Mouse (Mus musculus) midbrain, embryonic 15.5 days (tissue): Measurements from ENCODE around the gene Podn. TPM values are rescaled to one million over a fixed set of nuclear protein-coding genes. Genes with fewer than 3 reads are reported as not detected.
A peak's percentile ranks its signal among the peaks of the same experiment; 100 is the strongest.
"Not testable (repeated sequence)": the region's sequence is repeated elsewhere in the genome, so short reads cannot be mapped to it uniquely, and the experiment has no call there.

Source experiments
- ATAC-seq: fragments of 200-750 bp; cut with Nextera tagmentation; replicated peaks from 2 replicates; pipeline ENCODE4 v1.8.0; 2017; ENCODE audit warnings: moderate TSS enrichment
- H3K27ac ChIP-seq: fragments of 300-500 bp; sonication (generic); 2 replicates; pipeline ENCODE4 v1.5.1; 2015; ENCODE audit warnings: mild to moderate bottlenecking, inconsistent platforms
- H3K27me3 ChIP-seq: fragments of 300-500 bp; sonication (generic); replicated peaks from 2 replicates; pipeline ENCODE4 v1.6.1; 2015; ENCODE audit warnings: inconsistent platforms
- H3K36me3 ChIP-seq: fragments of 300-500 bp; sonication (generic); replicated peaks from 2 replicates; pipeline ENCODE4 v1.6.1; 2015; ENCODE audit warnings: inconsistent platforms
- H3K4me1 ChIP-seq: fragments of 300-500 bp; sonication (generic); 2 replicates; pipeline ENCODE4 v1.6.1; 2015; ENCODE audit warnings: inconsistent platforms
- H3K4me2 ChIP-seq: fragments of 300-500 bp; sonication (generic); 2 replicates; pipeline ENCODE4 v1.6.1; 2015; ENCODE audit warnings: inconsistent platforms, mild to moderate bottlenecking, moderate library complexity
- H3K4me3 ChIP-seq: fragments of 300-500 bp; sonication (generic); 2 replicates; pipeline ENCODE4 v1.5.1; 2015; ENCODE audit warnings: mild to moderate bottlenecking, inconsistent platforms
- H3K9ac ChIP-seq: fragments of 300-500 bp; sonication (generic); 2 replicates; pipeline ENCODE4 v1.6.1; 2015; ENCODE audit warnings: mild to moderate bottlenecking, inconsistent platforms
- H3K9me3 ChIP-seq: fragments of 300-500 bp; sonication (generic); 2 replicates; pipeline ENCODE4 v1.6.1; 2016; ENCODE audit warnings: inconsistent platforms
- WGBS: fragments of 180-500 bp; shearing (Covaris S2); methylation state at CpG from one replicate; pipeline ENCODE4 v1.1.7; 2015; ENCODE audit warnings: mixed read lengths; 5-methylcytosine and 5-hydroxymethylcytosine counted together
- polyA plus RNA-seq: library from polyadenylated mRNA; unstranded; fragments of >200 nt; fragmentation: Nextera tagmentation; extraction: Ambion mirVana; gene quantifications from 2 replicates; pipeline ENCODE4 v1.2.1, GENCODE M21; 2015

Gene Podn
- polyA plus RNA-seq: 0.23 and 0.42 TPM in 2 replicates

GRCm38 (mm10) chr4:108096345-108096744, at the start of gene Podn:
Gene Podn, minus strand, starts transcription at chr4:108096445.
- Histone ChIP-seq H3K27me3 (no peaks in the 10 kb centered on the region), H3K9ac (no peak within 1 kb of the TSS), H3K4me1 (no peaks in the 10 kb centered on the region), H3K4me2 (no peak within 1 kb of the TSS), H3K27ac (no peak within 1 kb of the TSS), H3K4me3 (no peak within 1 kb of the TSS), H3K36me3 (0 out of 2 replicates have a peak, but pooled peaks cover 3% of the 10 kb centered on the region), H3K9me3 (no peaks in the 10 kb centered on the region)
- ATAC-seq: no peak
- 86% methylated on average over 4 of the region's 4 CpGs for WGBS

- not testable (repeated sequence) for H3K4me2 ChIP-seq, ATAC-seq, H3K27me3 ChIP-seq, H3K4me1 ChIP-seq, H3K27ac ChIP-seq, H3K4me3 ChIP-seq, H3K9ac ChIP-seq, H3K36me3 ChIP-seq, H3K9me3 ChIP-seq
- 23% methylated on average over 3 of the region's 3 CpGs for WGBS
These were observed 49.3 kb upstream of the Podn start for GRCm38 (mm10) chr4:108145554-108145953.

- no peaks in the 10 kb centered on the region for H3K4me1 ChIP-seq
- H3K27ac ChIP-seq: no peak within 1 kb of the TSS
- no peak within 1 kb of the TSS for H3K4me2 ChIP-seq
- no peaks in the 10 kb centered on the region for H3K9me3 ChIP-seq
- WGBS: 95% methylated on average over 1 of the region's 1 CpGs
- H3K27me3 ChIP-seq: no peaks in the 10 kb centered on the region
- no peak within 1 kb of the TSS for H3K4me3 ChIP-seq
- no peak within 1 kb of the TSS for H3K9ac ChIP-seq
- H3K36me3 ChIP-seq: no peaks in the 10 kb centered on the region
- no peak for ATAC-seq
These were observed 48.6 kb upstream of the Podn start, which contains the start of gene Scp2 for GRCm38 (mm10) chr4:108144880-108145279. Gene Scp2, minus strand, starts transcription at chr4:108144998.

- Histone ChIP-seq H3K27me3 (no peaks in the 10 kb centered on the region), H3K9me3 (no peaks in the 10 kb centered on the region), H3K4me2 (no peak overlapping the region), H3K4me3 (no peak overlapping the region), H3K36me3 (no peaks in the 10 kb centered on the region), H3K27ac (no peak overlapping the region), H3K4me1 (no peaks in the 10 kb centered on the region), H3K9ac (no peak overlapping the region)
- no peak for ATAC-seq
These were observed 47.5 kb upstream of the Podn start for GRCm38 (mm10) chr4:108143778-108144177.

DNA sequence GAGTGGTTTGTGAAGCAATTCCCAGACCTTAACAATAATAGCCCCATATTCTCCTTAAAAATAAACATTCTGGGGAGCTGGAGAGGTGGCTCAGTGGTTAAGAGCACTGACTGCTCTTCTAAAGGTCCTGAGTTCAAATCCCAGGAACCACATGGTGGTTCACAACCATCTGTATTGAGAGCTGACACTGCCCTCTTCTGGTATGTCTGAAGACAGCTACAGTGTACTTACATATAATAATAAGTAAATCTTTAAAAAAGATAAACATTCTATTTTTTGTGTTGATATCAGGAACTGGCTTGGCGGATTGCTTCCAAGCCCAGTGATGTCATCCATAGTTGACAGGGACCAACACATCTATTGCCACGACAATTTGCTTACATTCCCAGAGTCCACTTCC, 46.9 kb upstream of the Podn start:
- not testable (repeated sequence) for H3K9ac ChIP-seq, ATAC-seq, H3K36me3 ChIP-seq, H3K9me3 ChIP-seq, H3K27me3 ChIP-seq, H3K27ac ChIP-seq, H3K4me1 ChIP-seq, H3K4me2 ChIP-seq, H3K4me3 ChIP-seq
- WGBS: 90% methylated on average over 2 of the region's 2 CpGs

GRCm38 (mm10) chr4:108136938-108137337, 40.7 kb upstream of the Podn start:
- 93% methylated on average over 5 of the region's 5 CpGs for WGBS
- Histone ChIP-seq H3K4me2 (no peak overlapping the region), H3K9me3 (no peaks in the 10 kb centered on the region), H3K27me3 (no peaks in the 10 kb centered on the region), H3K9ac (no peak overlapping the region), H3K36me3 (no peaks in the 10 kb centered on the region), H3K4me1 (no peaks in the 10 kb centered on the region), H3K27ac (no peak overlapping the region), H3K4me3 (no peak overlapping the region)
- ATAC-seq: no peak

- 84% methylated on average over 3 of the region's 3 CpGs for WGBS
- H3K4me3 ChIP-seq: no peak overlapping the region
- no peak overlapping the region for H3K27ac ChIP-seq
- H3K9ac ChIP-seq: no peak overlapping the region
- no peaks in the 10 kb centered on the region for H3K36me3 ChIP-seq
- ATAC-seq: no peak
- no peaks in the 10 kb centered on the region for H3K4me1 ChIP-seq
- no peak overlapping the region for H3K4me2 ChIP-seq
- H3K9me3 ChIP-seq: no peaks in the 10 kb centered on the region
- H3K27me3 ChIP-seq: no peaks in the 10 kb centered on the region
These were observed 34.2 kb upstream of the Podn start for GRCm38 (mm10) chr4:108130452-108130851.

GRCm38 (mm10) chr4:108128339-108128738, 32.1 kb upstream of the Podn start:
- ATAC-seq: no peak
- Histone ChIP-seq H3K4me2 (no peak overlapping the region), H3K27ac (no peak overlapping the region), H3K4me1 (no peaks in the 10 kb centered on the region), H3K27me3 (no peaks in the 10 kb centered on the region), H3K9me3 (no peaks in the 10 kb centered on the region), H3K9ac (no peak overlapping the region), H3K36me3 (no peaks in the 10 kb centered on the region), H3K4me3 (no peak overlapping the region)
- 93% methylated on average over 2 of the region's 2 CpGs for WGBS

DNA sequence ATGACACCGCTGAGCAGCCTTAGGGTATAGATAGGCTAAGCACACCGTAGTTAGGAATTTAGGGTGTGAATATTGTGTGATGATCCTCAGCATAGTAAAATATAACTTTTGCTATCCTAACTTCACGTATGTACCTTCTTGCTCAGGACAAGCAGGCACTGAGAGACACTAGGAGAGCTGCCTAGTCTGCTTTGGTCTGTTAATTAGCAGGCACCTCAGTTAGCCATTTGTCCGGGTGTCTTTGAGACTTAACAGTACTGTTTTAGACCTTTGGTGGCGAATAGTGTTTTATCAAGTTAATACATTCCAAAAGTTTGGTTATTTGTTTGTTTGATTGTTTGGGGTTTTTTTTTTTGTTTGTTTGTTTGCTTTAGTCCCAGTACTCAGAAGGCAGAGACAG, 31.3 kb upstream of the Podn start:
- 93% methylated on average over 5 of the region's 5 CpGs for WGBS
- H3K27me3 ChIP-seq: no peaks in the 10 kb centered on the region
- no peaks in the 10 kb centered on the region for H3K9me3 ChIP-seq
- H3K36me3 ChIP-seq: no peaks in the 10 kb centered on the region
- H3K4me3 ChIP-seq: no peak overlapping the region
- no peak overlapping the region for H3K9ac ChIP-seq
- no peak for ATAC-seq
- H3K27ac ChIP-seq: no peak overlapping the region
- H3K4me2 ChIP-seq: no peak overlapping the region
- H3K4me1 ChIP-seq: no peaks in the 10 kb centered on the region

DNA sequence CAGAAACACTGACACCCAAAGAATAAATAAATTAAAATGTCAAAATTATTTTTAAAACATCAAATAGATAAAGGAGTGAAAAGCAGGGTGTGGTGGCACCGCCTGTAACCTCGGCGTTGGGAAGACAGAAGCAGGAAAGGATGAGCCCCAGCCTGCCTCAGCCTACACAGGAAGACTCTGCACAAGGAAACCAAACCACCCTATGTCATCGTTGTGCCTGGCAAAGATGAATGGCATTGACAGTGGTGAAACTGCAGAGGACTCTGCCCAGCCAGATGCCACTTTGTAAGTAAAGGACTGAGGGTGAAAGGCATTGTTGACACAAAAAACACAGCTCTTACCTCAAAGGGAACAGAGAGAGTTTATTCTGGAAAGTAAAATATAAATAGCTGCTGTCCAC, 30.0 kb upstream of the Podn start:
- Histone ChIP-seq H3K36me3 (no peaks in the 10 kb centered on the region), H3K27ac (no peak overlapping the region), H3K4me2 (no peak overlapping the region), H3K9ac (no peak overlapping the region), H3K27me3 (no peaks in the 10 kb centered on the region), H3K4me1 (no peaks in the 10 kb centered on the region), H3K4me3 (no peak overlapping the region), H3K9me3 (no peaks in the 10 kb centered on the region)
- no peak for ATAC-seq
- 93% methylated on average over 4 of the region's 4 CpGs for WGBS

GRCm38 (mm10) chr4:108124104-108124503, 27.9 kb upstream of the Podn start:
- no peaks in the 10 kb centered on the region for H3K9me3 ChIP-seq
- H3K27me3 ChIP-seq: no peaks in the 10 kb centered on the region
- H3K9ac ChIP-seq: no peak overlapping the region
- H3K27ac ChIP-seq: no peak overlapping the region
- H3K4me1 ChIP-seq: no peaks in the 10 kb centered on the region
- no peak for ATAC-seq
- H3K4me2 ChIP-seq: no peak overlapping the region
- 100% methylated on average over 1 of the region's 1 CpGs for WGBS
- no peak overlapping the region for H3K4me3 ChIP-seq
- H3K36me3 ChIP-seq: no peaks in the 10 kb centered on the region

DNA sequence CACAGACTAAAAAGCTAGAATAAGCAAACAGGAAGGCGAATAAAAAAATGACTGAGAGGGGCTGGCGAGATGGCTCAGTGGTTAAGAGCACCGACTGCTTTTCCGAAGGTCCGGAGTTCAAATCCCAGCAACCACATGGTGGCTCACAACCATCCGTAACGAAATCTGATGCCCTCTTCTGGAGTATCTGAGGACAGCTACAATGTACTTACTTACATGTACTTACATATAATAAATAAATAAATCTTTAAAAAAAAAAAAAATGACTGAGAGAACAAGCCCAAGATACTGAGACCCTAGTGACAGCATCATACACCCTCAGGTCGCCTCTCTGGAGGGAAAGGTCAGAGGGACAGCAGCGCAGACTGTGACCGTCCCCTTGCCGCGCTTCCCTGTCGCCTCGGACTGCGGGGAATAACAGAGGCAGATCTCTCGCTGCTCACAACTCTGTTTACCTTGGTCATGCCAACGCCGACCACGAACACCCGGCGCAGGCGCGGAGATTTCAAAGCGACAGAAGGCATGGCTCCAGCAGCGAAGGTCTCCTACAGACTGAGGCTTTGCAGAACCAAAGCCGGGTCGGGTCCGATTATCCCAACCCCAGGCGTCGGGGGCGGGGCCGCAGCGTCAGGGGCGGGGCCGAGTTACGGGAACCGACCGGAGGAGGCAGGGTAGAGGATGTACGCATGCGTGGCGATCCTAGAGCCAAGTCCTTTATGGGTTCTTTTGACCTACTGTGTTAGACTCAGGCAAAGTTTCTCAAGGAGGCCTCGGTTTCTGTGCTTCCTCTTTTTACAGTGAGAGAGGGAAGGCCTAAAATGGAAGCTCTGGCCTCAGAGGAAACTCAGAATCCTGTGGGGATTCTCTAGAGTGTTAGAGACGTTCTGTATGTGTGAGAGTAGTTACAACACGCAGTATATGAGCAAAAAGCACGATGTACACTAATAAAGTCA, 22.0 kb upstream of the Podn start:
- H3K4me3 ChIP-seq: peak overlapping the region; percentile 50
- H3K4me1 ChIP-seq: no peaks in the 10 kb centered on the region
- H3K27me3 ChIP-seq: no peaks in the 10 kb centered on the region
- no peaks in the 10 kb centered on the region for H3K36me3 ChIP-seq
- H3K9ac ChIP-seq: peak overlapping the region; percentile 45
- ATAC-seq: peak; percentile 97
- peak overlapping the region; percentile 47 for H3K4me2 ChIP-seq
- peak overlapping the region; percentile 67 for H3K27ac ChIP-seq
- whole genome bisulfite sequencing: 15% methylated on average over 44 of the region's 45 CpGs
- H3K9me3 ChIP-seq: no peaks in the 10 kb centered on the region

GRCm38 (mm10) chr4:108117488-108117887, 21.2 kb upstream of the Podn start:
- no peaks in the 10 kb centered on the region for H3K9me3 ChIP-seq
- no peaks in the 10 kb centered on the region for H3K36me3 ChIP-seq
- no peak for ATAC-seq
- WGBS: 90% methylated on average over 8 of the region's 8 CpGs
- H3K4me2 ChIP-seq: no peak overlapping the region
- H3K4me1 ChIP-seq: no peaks in the 10 kb centered on the region
- no peak overlapping the region for H3K27ac ChIP-seq
- H3K9ac ChIP-seq: no peak overlapping the region
- no peaks in the 10 kb centered on the region for H3K27me3 ChIP-seq
- no peak overlapping the region for H3K4me3 ChIP-seq
